Mouse (Mus musculus) forebrain, embryonic 15.5 days (tissue): ENCODE measurements around the gene Dpp9. TPM values are rescaled to one million over a fixed set of nuclear protein-coding genes. Genes with fewer than 3 reads are reported as not detected.

Experiments
- ATAC-seq: fragments of 200-750 bp; cut with Nextera tagmentation; replicated peaks from 2 replicates; pipeline ENCODE4 v1.8.0; 2017; ENCODE audit warnings: mild to moderate bottlenecking, moderate TSS enrichment, moderate library complexity
- H3K27ac ChIP-seq: fragments of 300-500 bp; sonication (generic); replicated peaks from 2 replicates; pipeline ENCODE4 v1.5.1; 2015; ENCODE audit warnings: mild to moderate bottlenecking, inconsistent platforms
- H3K27me3 ChIP-seq: fragments of 300-500 bp; sonication (generic); 2 replicates; pipeline ENCODE4 v1.6.1; 2015; ENCODE audit warnings: inconsistent platforms
- H3K36me3 ChIP-seq: fragments of 300-500 bp; sonication (generic); 2 replicates; pipeline ENCODE4 v1.6.1; 2015; ENCODE audit warnings: mild to moderate bottlenecking, inconsistent platforms
- H3K4me1 ChIP-seq: fragments of 300-500 bp; sonication (generic); 2 replicates; pipeline ENCODE4 v1.6.1; 2015; ENCODE audit warnings: inconsistent platforms
- H3K4me2 ChIP-seq: fragments of 300-500 bp; sonication (generic); replicated peaks from 2 replicates; pipeline ENCODE4 v1.6.1; 2015; ENCODE audit warnings: mild to moderate bottlenecking, inconsistent platforms
- H3K4me3 ChIP-seq: fragments of 300-500 bp; sonication (generic); 2 replicates; pipeline ENCODE4 v1.5.1; 2015; ENCODE audit warnings: mild to moderate bottlenecking, inconsistent platforms
- H3K9ac ChIP-seq: fragments of 300-500 bp; sonication (generic); replicated peaks from 2 replicates; pipeline ENCODE4 v1.6.1; 2015; ENCODE audit warnings: mild to moderate bottlenecking, inconsistent platforms
- H3K9me3 ChIP-seq: fragments of 300-500 bp; sonication (generic); 2 replicates; pipeline ENCODE4 v1.6.1; 2016; ENCODE audit warnings: inconsistent platforms
- WGBS: fragments of 180-500 bp; shearing (Covaris S2); methylation state at CpG from one replicate; pipeline ENCODE4 v1.1.7; 2015; ENCODE audit warnings: mixed read lengths; 5-methylcytosine and 5-hydroxymethylcytosine counted together
- polyA plus RNA-seq: library from polyadenylated mRNA; unstranded; fragments of >200 nt; fragmentation: Nextera tagmentation; extraction: Ambion mirVana; gene quantifications from 2 replicates; pipeline ENCODE4 v1.2.1, GENCODE M21; 2015

The Dpp9 gene
- polyA plus RNA-seq, 1 experiment from 2014 or later: 30.7 TPM

DNA sequence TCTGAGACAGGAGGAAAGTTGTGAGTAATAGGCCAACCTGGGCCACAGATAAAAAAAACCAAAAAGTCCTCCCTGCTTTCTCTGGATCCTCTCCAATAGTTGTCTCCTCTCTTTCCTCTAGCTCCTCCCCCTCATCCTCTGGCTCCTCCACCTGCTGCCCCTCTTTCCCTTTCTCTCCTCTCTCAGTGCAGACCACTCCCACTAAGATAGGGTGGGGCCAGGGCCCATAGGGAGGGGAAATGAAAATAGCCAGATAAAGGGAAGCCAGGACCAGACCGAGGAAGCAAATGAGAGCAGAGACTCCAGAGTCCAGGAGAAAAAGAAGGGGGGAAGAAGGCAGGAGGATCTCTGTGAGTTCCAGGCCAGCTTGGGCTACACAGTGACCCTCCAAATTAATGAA lies 6.2 kb upstream of the Dpp9 start:
- Histone ChIP-seq H3K4me1 (no peaks in the 10 kb centered on the region), H3K4me2 (no peak overlapping the region), H3K27ac (no peak overlapping the region), H3K9ac (no peak overlapping the region), H3K9me3 (no peaks in the 10 kb centered on the region), H3K36me3 (no peaks in the 10 kb centered on the region), H3K27me3 (no peaks in the 10 kb centered on the region), H3K4me3 (no peak overlapping the region)
- ATAC-seq: no peak
- 48% methylated on average over 1 of the region's 1 CpGs for WGBS

DNA sequence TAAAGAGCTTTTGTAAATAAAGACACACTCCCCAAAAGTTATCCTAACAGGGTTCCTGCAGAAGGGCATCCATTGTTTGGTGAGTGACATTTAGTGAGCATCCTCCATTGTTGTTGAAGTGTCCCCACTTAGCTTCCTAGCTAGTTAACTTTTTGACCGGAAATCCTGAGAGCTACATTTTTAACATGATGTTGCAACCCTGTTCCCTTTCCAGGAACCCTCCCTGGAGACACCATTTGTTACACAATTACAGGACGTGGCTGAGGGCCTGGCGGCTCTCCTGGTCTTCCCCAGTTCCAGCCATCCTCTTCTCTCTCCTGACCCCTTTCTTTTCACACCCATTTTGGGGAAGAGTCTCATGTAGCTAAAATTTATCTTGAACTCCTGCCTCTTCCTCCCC lies 1.1 kb upstream of the Dpp9 start:
- Histone ChIP-seq H3K9me3 (no peaks in the 10 kb centered on the region), H3K27ac (no peak overlapping the region), H3K4me2 (no peak overlapping the region), H3K9ac (no peak overlapping the region), H3K27me3 (no peaks in the 10 kb centered on the region), H3K4me1 (peaks cover 27% of the 10 kb centered on the region), H3K36me3 (no peaks in the 10 kb centered on the region), H3K4me3 (no peak overlapping the region)
- ATAC-seq: no peak
- 76% methylated on average over 3 of the region's 3 CpGs for WGBS

DNA sequence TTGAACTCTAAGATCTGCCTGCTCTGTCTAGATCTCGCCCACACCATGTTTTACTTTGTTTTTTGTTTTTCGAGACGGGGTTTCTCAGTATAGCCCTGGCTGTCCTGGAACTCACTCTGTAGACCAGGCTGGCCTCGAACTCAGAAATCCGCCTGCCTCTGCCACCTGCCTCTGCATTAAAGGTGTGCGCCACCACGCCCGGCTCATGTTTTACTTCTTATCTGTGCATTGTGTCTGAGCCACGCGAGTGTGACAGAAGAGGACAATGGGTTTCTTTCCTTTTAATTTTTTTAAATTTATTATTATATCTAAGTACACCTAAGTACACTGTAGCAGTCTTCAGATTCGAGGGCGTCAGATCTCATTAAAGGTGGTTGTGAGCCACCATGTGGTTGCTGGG lies 546 bp upstream of the Dpp9 start:
- H3K9me3 ChIP-seq: no peaks in the 10 kb centered on the region
- ATAC-seq: 0 out of 2 replicates have a peak, but pooled peaks have one; percentile 37
- WGBS: 48% methylated on average over 12 of the region's 12 CpGs

DNA sequence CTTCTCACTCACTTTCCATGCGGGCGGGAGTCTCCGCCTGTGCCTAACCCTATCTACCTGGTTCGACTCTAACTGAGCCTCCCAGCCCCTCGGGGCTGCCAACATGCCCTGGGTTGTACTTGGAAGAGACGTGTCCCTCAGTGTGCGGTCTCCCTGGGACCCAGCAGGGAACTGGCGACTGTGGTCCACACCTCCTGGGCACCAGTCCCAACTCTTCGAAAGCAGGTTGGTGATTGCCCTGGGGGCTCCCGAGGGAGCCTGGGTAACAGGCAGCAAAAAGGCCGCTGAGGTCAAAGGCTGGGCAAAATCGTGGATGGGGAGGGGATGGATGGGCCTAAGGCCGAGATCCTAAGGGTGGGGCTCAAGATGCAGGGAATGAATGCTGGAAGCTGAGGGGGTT lies 1.0 kb downstream of the Dpp9 start:
- Histone ChIP-seq H3K4me3 (peak overlapping the region; percentile 77), H3K9ac (peak overlapping the region; percentile 84), H3K27me3 (no peaks in the 10 kb centered on the region), H3K36me3 (no peaks in the 10 kb centered on the region), H3K4me2 (peak overlapping the region; percentile 72), H3K9me3 (no peaks in the 10 kb centered on the region), H3K4me1 (peaks cover 33% of the 10 kb centered on the region), H3K27ac (no peak overlapping the region)
- ATAC-seq: no peak
- 65% methylated on average over 13 of the region's 13 CpGs for WGBS

More for the DNA sequence above, 546 bp upstream of the Dpp9 start:
- H3K27ac ChIP-seq: peak overlapping the region; percentile 92
- H3K9ac ChIP-seq: peak overlapping the region; percentile 84
- H3K36me3 ChIP-seq: no peaks in the 10 kb centered on the region
- H3K4me1 ChIP-seq: peaks cover 32% of the 10 kb centered on the region
- peak overlapping the region; percentile 77 for H3K4me3 ChIP-seq
- peak overlapping the region; percentile 72 for H3K4me2 ChIP-seq
- H3K27me3 ChIP-seq: no peaks in the 10 kb centered on the region

DNA sequence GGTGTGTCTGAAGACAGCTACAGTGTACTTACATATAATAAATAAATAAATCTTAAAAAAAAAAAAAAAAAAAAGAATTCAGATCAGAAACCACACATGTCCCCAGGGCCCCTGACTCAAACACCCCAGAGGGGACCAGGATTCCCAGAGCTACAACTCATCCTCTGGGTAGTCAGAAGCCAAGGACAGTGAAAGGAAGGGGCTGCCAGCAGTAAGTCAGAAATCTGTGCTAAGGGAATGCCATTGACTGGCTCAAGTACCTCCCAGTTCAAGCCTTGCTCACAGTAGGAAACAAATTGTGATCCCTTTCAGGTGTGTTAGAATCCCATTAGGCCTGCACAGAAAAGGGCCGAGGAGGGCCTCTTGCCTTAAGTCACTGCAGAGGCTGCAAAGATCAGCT lies 4.5 kb downstream of the Dpp9 start:
- Histone ChIP-seq H3K36me3 (peaks cover 26% of the 10 kb centered on the region), H3K9ac (no peak overlapping the region), H3K4me3 (no peak overlapping the region), H3K27me3 (no peaks in the 10 kb centered on the region), H3K4me1 (peaks cover 33% of the 10 kb centered on the region), H3K27ac (no peak overlapping the region), H3K9me3 (no peaks in the 10 kb centered on the region), H3K4me2 (no peak overlapping the region)
- 65% methylated on average over 1 of the region's 1 CpGs for WGBS
- no peak for ATAC-seq

DNA sequence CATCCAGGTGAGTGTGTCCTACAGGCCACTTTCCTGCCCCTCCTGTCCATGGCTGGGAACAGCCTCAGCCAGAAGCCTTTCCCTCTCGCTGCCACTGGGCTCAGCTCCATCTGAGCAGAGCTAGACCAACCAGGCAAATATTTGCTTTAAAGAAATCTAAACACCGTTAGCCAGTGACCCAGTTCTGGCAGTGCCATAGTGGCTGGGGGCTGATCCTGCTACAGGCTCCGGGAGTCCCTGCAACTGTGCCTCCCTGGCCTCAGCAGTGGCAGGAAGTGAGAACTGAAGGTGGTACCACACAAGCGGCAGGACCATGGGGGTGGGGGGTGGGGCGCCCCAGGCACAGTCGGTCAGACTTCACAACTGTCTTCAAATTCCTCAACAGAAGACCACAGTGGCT lies 6.0 kb downstream of the Dpp9 start:
- H3K4me3 ChIP-seq: no peak overlapping the region
- H3K4me1 ChIP-seq: peaks cover 28% of the 10 kb centered on the region
- H3K9me3 ChIP-seq: no peaks in the 10 kb centered on the region
- H3K9ac ChIP-seq: no peak overlapping the region
- H3K4me2 ChIP-seq: no peak overlapping the region
- H3K27ac ChIP-seq: no peak overlapping the region
- ATAC-seq: no peak
- WGBS: 78% methylated on average over 6 of the region's 6 CpGs
- H3K36me3 ChIP-seq: peaks cover 40% of the 10 kb centered on the region
- no peaks in the 10 kb centered on the region for H3K27me3 ChIP-seq

DNA sequence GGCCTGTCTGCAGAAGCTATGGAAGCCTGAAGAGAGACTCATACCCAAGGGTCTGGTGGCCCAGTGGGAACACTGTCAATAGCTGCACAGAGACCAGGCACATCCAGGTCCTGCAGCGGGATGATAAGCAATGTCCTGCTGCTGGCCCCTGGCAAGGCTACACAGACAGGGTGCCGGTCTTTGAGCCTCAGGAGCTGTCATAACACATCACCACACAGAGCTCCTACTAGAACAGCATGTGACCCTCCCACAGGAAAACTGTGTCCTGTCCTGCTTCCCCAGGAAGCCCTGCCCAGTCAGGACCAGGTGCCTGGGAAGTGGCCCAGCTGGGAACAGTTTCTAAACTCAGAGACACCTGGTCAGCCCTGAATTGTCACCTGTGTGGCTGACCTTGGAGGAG lies 7.6 kb downstream of the Dpp9 start:
- H3K4me2 ChIP-seq: no peak overlapping the region
- H3K4me1 ChIP-seq: peaks cover 13% of the 10 kb centered on the region
- H3K27me3 ChIP-seq: no peaks in the 10 kb centered on the region
- peaks cover 54% of the 10 kb centered on the region for H3K36me3 ChIP-seq
- no peak overlapping the region for H3K4me3 ChIP-seq
- 83% methylated on average over 2 of the region's 2 CpGs for WGBS
- no peak overlapping the region for H3K9ac ChIP-seq
- ATAC-seq: no peak
- H3K9me3 ChIP-seq: no peaks in the 10 kb centered on the region
- H3K27ac ChIP-seq: no peak overlapping the region

DNA sequence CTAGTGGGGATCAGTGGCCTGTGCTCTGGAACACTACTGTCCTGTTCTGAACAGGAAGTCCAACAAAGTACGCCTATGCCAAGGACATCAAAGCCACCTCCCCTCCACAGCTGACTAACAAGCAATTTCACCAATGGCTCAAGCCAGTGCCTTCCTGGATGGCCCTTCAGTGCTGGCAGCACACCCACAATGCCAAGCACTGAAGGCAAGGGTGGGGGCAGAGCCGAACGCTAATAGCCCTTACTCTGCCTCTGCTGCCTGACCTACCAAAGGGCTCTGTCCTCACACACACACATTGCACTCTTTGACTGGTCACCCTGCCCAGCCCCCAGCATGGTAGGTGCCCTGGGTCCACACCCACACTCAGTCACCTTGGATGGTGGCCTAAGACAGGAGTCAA lies 9.9 kb downstream of the Dpp9 start:
- H3K9ac ChIP-seq: no peak overlapping the region

DNA sequence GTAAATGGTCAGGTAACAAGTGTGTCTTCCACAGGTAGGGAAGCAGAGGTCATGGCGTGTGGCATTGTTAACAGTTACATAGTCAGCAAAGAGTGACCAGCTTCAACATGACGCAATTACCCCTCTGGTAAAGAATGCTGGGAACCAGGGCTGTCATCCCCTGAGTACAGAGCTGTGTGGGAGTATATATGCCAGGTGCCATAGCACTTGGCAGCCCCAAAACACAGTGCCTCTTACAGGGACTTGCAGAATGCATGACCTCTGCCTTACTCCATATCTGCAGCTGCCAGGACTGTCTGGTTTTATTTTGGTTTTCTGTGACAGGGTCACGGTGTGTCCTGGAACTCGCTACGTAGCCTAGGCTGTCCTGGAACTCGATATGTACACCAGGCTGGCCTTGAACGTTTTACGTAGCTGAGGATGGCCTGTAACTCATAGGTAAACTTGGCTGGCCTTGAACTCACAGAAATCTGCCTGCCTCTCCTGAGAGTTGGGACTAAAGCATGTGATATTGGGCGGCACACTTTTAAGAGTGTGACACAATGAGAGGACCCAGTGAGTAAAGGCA lies 10.7 kb downstream of the Dpp9 start:
- WGBS: 95% methylated on average over 9 of the region's 9 CpGs
- Histone ChIP-seq H3K9me3 (no peaks in the 10 kb centered on the region), H3K9ac (no peak overlapping the region), H3K27me3 (no peaks in the 10 kb centered on the region), H3K4me3 (no peak overlapping the region), H3K4me2 (no peak overlapping the region), H3K36me3 (peaks cover 85% of the 10 kb centered on the region), H3K27ac (no peak overlapping the region), H3K4me1 (no peaks in the 10 kb centered on the region)
- no peak for ATAC-seq

More for the DNA sequence above, 9.9 kb downstream of the Dpp9 start:
- WGBS: 93% methylated on average over 3 of the region's 3 CpGs
- Histone ChIP-seq H3K4me3 (no peak overlapping the region), H3K4me2 (no peak overlapping the region), H3K36me3 (peaks cover 77% of the 10 kb centered on the region), H3K9me3 (no peaks in the 10 kb centered on the region), H3K27ac (no peak overlapping the region), H3K27me3 (no peaks in the 10 kb centered on the region), H3K4me1 (no peaks in the 10 kb centered on the region)
- no peak for ATAC-seq

DNA sequence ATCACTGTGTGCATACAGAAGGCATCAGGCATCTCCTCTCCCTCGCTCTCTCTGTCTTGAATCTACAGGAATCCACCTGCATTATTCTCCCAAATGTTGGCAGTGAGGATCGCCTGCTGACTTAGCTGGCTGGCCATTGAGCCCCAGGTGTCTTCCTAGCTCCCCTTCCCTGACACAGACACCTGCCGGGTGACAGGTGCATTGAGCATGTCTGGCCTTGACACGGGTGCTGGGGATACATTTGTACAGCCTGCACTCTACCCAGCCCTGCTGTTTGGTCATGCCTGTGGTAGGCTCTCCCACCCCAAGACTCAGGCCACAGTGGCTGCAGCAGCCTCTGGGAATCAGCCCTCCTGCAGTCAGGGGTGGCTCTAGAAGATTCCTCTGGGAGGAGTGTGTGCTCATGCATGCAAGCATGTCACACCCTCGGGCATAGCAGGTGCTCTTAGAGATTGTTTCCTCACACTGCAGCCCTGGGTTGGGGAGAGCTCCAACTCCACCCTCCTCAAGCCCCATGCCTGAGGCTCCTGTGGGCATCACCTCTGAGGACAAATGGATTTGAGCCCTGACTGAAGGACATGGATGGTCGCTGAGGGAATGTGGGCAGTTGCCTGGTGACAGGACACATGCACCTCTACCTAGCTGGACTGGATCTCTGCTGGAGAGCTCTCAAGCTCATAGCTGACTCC lies 11.6 kb downstream of the Dpp9 start:
- Histone ChIP-seq H3K9ac (no peak overlapping the region), H3K27me3 (no peaks in the 10 kb centered on the region), H3K4me2 (no peak overlapping the region), H3K27ac (no peak overlapping the region), H3K4me1 (no peaks in the 10 kb centered on the region), H3K9me3 (no peaks in the 10 kb centered on the region), H3K4me3 (no peak overlapping the region), H3K36me3 (peaks cover 94% of the 10 kb centered on the region)
- 86% methylated on average over 6 of the region's 6 CpGs for WGBS
- no peak for ATAC-seq

DNA sequence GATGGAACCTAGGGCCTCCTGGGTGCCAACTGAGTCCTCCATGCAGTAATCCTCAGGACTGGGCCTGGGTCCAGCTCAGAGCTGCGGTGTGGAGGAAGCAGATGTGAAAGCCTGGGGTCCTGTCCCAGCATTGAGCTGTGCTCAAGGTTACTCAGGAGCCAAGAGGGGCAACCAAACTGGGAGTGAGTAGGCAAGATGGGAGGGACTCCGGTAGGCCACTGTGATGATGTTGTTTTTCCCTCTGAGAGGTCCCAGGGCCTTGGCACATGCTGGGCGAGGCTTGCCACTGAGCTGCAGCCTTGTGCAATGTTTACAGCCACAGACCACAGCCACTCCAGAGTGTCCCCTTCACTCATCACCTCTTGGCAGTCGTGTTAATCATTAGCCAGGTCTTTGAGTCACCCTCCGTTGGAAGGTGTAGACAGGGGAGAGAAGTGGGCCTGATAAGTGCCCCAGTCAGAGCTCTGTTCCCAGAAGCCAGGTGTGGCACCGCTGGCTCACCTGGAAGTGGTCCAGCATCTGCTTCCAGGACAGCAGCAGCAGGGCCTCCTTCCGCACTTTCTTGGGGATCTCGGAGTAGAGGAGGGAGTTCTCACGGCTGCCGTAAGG lies 12.3 kb downstream of the Dpp9 start:
- no peak overlapping the region for H3K4me3 ChIP-seq
- ATAC-seq: no peak
- peaks cover 96% of the 10 kb centered on the region for H3K36me3 ChIP-seq
- no peak overlapping the region for H3K27ac ChIP-seq
- WGBS: 91% methylated on average over 10 of the region's 10 CpGs
- H3K9ac ChIP-seq: no peak overlapping the region
- no peaks in the 10 kb centered on the region for H3K27me3 ChIP-seq
- no peaks in the 10 kb centered on the region for H3K9me3 ChIP-seq
- H3K4me1 ChIP-seq: no peaks in the 10 kb centered on the region
- no peak overlapping the region for H3K4me2 ChIP-seq

DNA sequence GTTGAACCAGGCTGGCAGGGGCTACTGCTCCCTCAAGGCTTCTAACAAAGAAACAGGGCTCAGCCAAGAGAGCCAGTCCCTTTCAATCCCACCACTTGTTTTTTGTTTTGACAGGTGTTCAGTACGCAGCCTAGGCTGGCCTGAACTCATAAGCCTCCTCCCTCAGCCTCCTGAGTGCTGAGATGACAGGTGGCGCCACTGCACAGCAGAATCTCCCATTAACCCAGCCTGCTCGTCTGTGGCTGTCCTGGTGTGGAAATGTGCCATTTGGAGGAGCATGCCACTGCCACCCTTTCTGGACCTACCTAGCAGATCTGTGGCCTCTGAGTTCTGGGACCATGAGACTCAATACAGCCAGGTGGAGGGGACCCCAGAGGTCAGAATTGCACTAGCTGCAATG lies 15.0 kb downstream of the Dpp9 start:
- Histone ChIP-seq H3K4me2 (no peak overlapping the region), H3K9me3 (no peaks in the 10 kb centered on the region), H3K36me3 (peaks cover 83% of the 10 kb centered on the region), H3K27me3 (no peaks in the 10 kb centered on the region), H3K4me1 (no peaks in the 10 kb centered on the region), H3K9ac (no peak overlapping the region), H3K27ac (no peak overlapping the region), H3K4me3 (no peak overlapping the region)
- WGBS: 65% methylated on average over 3 of the region's 3 CpGs
- ATAC-seq: no peak
